Comparison of ENCODE assay signal across 23 mouse cellular contexts in the genomic region with DNA sequence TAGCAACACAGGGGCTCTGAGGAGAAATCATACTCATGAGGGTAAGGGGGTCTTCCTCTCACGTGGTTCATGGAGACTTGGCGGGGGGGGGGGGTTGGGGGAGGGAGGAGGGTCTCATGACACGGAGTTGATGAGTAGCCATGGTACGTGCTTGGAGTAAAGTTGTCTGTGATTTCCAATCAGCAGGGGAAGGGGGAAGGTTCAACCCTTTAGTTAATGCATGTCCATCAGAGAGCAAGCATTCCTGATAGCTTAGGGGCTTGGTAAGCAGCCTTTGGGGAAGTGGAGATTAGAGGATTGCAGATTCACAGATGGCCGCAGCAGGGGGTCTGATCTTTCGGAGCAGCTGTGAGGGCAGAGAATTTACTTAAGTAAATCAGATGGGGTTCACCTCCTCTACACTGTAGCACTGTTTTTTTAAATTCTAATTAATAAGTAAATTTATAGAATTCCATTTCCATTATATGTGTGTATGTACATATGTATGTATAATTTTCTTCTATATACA. TPM values are rescaled to one million over a fixed set of nuclear protein-coding genes. Genes with fewer than 3 reads are reported as not detected.
DNase-seq lines count a peak whose midpoint lies in the region; ATAC-seq and TF ChIP-seq lines count a peak whose summit lies in the region.
"Had no signal": no experiment of that assay in that cellular context is flagged by ENCODE, and none has a peak within 500 bp of the region (broad histone marks: within the 10 kb centered on the region; RNA-seq: fewer than 3 reads in every experiment).

No protein-coding gene starts in this region.

- H3K9ac ChIP-seq in midbrain, postnatal 0 days (replicated peaks; ENCODE audit: low read length, poor library complexity, severe bottlenecking) = no peak overlapping the region
- H3K9ac ChIP-seq: heart, embryonic 15.5 days; hindbrain, embryonic 14.5 days; limb, embryonic 13.5 days; liver, embryonic 13.5 days; lung, embryonic 14.5 days; neural tube, embryonic 12.5 days had no signal

- no peaks in the 10 kb centered on the region for H3K4me1 ChIP-seq in midbrain, postnatal 0 days (ENCODE audit: insufficient read depth, low read length)
- H3K4me1 ChIP-seq: heart, embryonic 15.5 days; limb, embryonic 13.5 days; neural tube, embryonic 12.5 days had no signal

- H3K27me3 ChIP-seq in midbrain, postnatal 0 days (ENCODE audit: insufficient read depth, low read length) = no peaks in the 10 kb centered on the region
- H3K27me3 ChIP-seq: heart, embryonic 15.5 days; neural tube, embryonic 12.5 days had no signal

- H3K4me3 ChIP-seq in midbrain, postnatal 0 days (ENCODE audit: low read depth, low read length) = no peak overlapping the region
- H3K4me3 ChIP-seq: forebrain, embryonic 10.5 days; heart, adult 2 months; heart, embryonic 15.5 days; limb, embryonic 13.5 days; liver, embryonic 13.5 days; neural tube, embryonic 12.5 days had no signal

- no peaks in the 10 kb centered on the region for H3K9me3 ChIP-seq in midbrain, postnatal 0 days (ENCODE audit: low read length)
- H3K9me3 ChIP-seq: forebrain, embryonic 10.5 days; heart, embryonic 15.5 days; limb, embryonic 13.5 days; liver, embryonic 13.5 days; neural tube, embryonic 12.5 days had no signal

- peak; percentile 72 to 78 for DNase-seq in cerebellum, postnatal 10 days
- no peak for DNase-seq in cerebellum, adult 8-10 months
- peak; percentile 70 for DNase-seq in left cerebral cortex, postnatal 4 days
- DNase-seq in left cerebral cortex, adult 18-20 months (ENCODE audit: low spot score in 2 of 2) = no peak
- DNase-seq in R1 (ENCODE audit: low read depth, low spot score) = peak; percentile 90
- peak; percentile 24 for DNase-seq in midbrain, postnatal 0 days (ENCODE audit: low spot score)
- no peak for DNase-seq in lung, postnatal 25 days (ENCODE audit: low spot score)
- no peak for DNase-seq in frontal cortex, postnatal 14 days (ENCODE audit: low spot score in 2 of 2)
- DNase-seq: cerebellum, adult 9-10 months; gastrocnemius, postnatal 10 days; heart, adult 2 months; liver, embryonic 13.5 days; lung, embryonic 14.5 days; right cerebral cortex, postnatal 25 days; thymus, adult 18-20 months had no signal

- ATAC-seq in midbrain, postnatal 0 days (ENCODE audit: low FRiP score) = no peak
- ATAC-seq: CD4-positive, CD25-positive, alpha-beta regulatory T cell, adult 4 months; intestine, postnatal 0 days had no signal

- no peak overlapping the region for H3K4me2 ChIP-seq in midbrain, postnatal 0 days (ENCODE audit: low read depth, low read length, poor library complexity, severe bottlenecking)
- H3K4me2 ChIP-seq: heart, embryonic 15.5 days; hindbrain, embryonic 14.5 days; limb, embryonic 13.5 days; liver, embryonic 13.5 days; lung, embryonic 14.5 days; neural tube, embryonic 12.5 days had no signal

- no peaks in the 10 kb centered on the region for H3K36me3 ChIP-seq in midbrain, postnatal 0 days (ENCODE audit: insufficient read depth, low read length)
- H3K36me3 ChIP-seq: forebrain, embryonic 10.5 days; heart, embryonic 15.5 days; limb, embryonic 13.5 days; liver, embryonic 13.5 days; neural tube, embryonic 12.5 days had no signal

- 15% methylated on average over 6 of the region's 6 CpGs for WGBS in midbrain, postnatal 0 days

- H3K27ac ChIP-seq in midbrain, postnatal 0 days (ENCODE audit: low read depth, low read length) = no peak overlapping the region
- H3K27ac ChIP-seq: forebrain, embryonic 10.5 days; heart, adult 2 months; heart, embryonic 15.5 days; hindbrain, embryonic 14.5 days; limb, embryonic 13.5 days; liver, embryonic 13.5 days; macrophage; neural tube, embryonic 12.5 days had no signal

- no peak for TF ChIP-seq CTCF in midbrain, postnatal 0 days (IDR thresholded peaks at IDR 0.05)

- intact Hi-C loops in left cerebral cortex, postnatal 4 days (cut with DNase I) = no loop called here

RNA-seq across cellular contexts. Expression of a gene that starts 18.2 kb away (rescaled TPM):
- 100 to 1,000 TPM; 257 to 302 TPM for total RNA-seq in left cerebral cortex, postnatal 4 days (2021)
- 100 to 1,000 TPM; 423 to 445 TPM for total RNA-seq in left cerebral cortex, adult 18-20 months (2021)
- 242 and 247 TPM in 2 replicates for total RNA-seq in midbrain, postnatal 0 days (2014; rRNA removed)
- polyA plus RNA-seq in midbrain, postnatal 0 days (2015; fragmentation: Nextera tagmentation; extraction: Ambion mirVana) = 204 and 210 TPM in 2 replicates

RNA-seq across cellular contexts. Expression of a gene that starts 20.4 kb away (rescaled TPM):
- 10 to 100 TPM; 22.6 to 22.8 TPM for total RNA-seq in left cerebral cortex, postnatal 4 days (2021)
- total RNA-seq in left cerebral cortex, adult 18-20 months (2021) = 10 to 100 TPM; 22.7 to 24.9 TPM
- total RNA-seq in midbrain, postnatal 0 days (2014; rRNA removed) = 24.8 and 26.0 TPM in 2 replicates
- polyA plus RNA-seq in midbrain, postnatal 0 days (2015; fragmentation: Nextera tagmentation; extraction: Ambion mirVana) = 46.0 and 47.5 TPM in 2 replicates

RNA-seq across cellular contexts. Expression of a gene that starts 51.7 kb away (rescaled TPM):
- total RNA-seq in left cerebral cortex, postnatal 4 days (2021) = 10 to 100 TPM; 32.4 to 36.7 TPM
- 10 to 100 TPM; 38.8 to 46.7 TPM for total RNA-seq in left cerebral cortex, adult 18-20 months (2021)
- 37.8 and 47.1 TPM in 2 replicates for total RNA-seq in midbrain, postnatal 0 days (2014; rRNA removed)
- polyA plus RNA-seq in midbrain, postnatal 0 days (2015; fragmentation: Nextera tagmentation; extraction: Ambion mirVana) = 34.2 and 40.8 TPM in 2 replicates

Comparison
In these comparisons a context has a peak if more than half of its experiments do, and no peak if none do; other contexts are left out.
1. DNase-seq: peak in cerebellum, postnatal 10 days (2 of 2), left cerebral cortex, postnatal 4 days (single experiment), R1 (single experiment) and midbrain, postnatal 0 days (single experiment); none in cerebellum, adult 8-10 months (single experiment), left cerebral cortex, adult 18-20 months (0 of 2), lung, postnatal 25 days (single experiment) and frontal cortex, postnatal 14 days (0 of 2).